ENCODE assay signal across 8 mouse cellular contexts in the genomic region with DNA sequence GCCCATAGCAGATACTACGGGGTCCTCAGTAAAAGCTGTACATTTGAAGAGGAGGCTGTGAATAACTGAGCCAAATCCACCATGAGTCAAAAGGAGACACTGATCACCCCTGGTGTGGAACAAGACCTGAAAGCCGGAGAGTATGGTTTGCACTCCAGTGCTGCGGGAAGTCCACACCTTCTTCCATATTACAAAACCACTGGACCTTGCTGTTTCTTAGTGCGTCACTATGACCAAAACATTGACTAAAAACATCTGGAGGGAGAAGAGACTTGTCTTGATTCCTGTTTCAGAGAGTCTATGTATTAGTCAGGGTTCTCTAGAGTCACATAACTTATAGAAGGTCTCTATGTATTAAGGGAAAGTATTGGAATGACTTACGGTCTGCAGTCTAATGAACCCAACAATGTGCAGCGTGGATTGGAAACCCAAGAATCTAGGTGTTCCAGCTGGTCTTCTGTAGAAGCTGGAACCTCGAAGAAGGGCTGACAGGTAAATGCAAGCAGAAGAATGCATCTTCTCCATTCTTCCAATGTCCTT. TPM values are rescaled to one million over a fixed set of nuclear protein-coding genes. Genes with fewer than 3 reads are reported as not detected.
DNase-seq lines count a peak whose midpoint lies in the region; ATAC-seq and TF ChIP-seq lines count a peak whose summit lies in the region.

Gpcpd1 (minus strand) TSS at position 490 of the 540 bp plus-strand sequence.

- no peak within 1 kb of the TSS for H3K9ac ChIP-seq in forebrain, embryonic 12.5 days
- no peak within 1 kb of the TSS for H3K9ac ChIP-seq in limb, embryonic 15.5 days

- no peaks in the 10 kb centered on the region for H3K4me1 ChIP-seq in testis, adult 2 months (ENCODE audit: control insufficient read depth, insufficient read depth, low read length)
- peaks cover 3% of the 10 kb centered on the region; the same call in 1 of the 2 replicates for H3K4me1 ChIP-seq in forebrain, embryonic 12.5 days
- peaks cover 12% of the 10 kb centered on the region; the same call in 1 of the 2 replicates for H3K4me1 ChIP-seq in limb, embryonic 15.5 days

- H3K27ac ChIP-seq in testis, adult 2 months (ENCODE audit: control insufficient read depth, insufficient read depth, low read depth, low read length) = no peak within 1 kb of the TSS
- no peak within 1 kb of the TSS for H3K27ac ChIP-seq in forebrain, embryonic 12.5 days
- no peak within 1 kb of the TSS; the same call in 1 of the 2 replicates for H3K27ac ChIP-seq in limb, embryonic 15.5 days

- no peaks in the 10 kb centered on the region for H3K9me3 ChIP-seq in forebrain, embryonic 12.5 days
- H3K9me3 ChIP-seq in limb, embryonic 15.5 days = no peaks in the 10 kb centered on the region

- no peak within 1 kb of the TSS for H3K4me2 ChIP-seq in forebrain, embryonic 12.5 days
- H3K4me2 ChIP-seq in limb, embryonic 15.5 days = no peak within 1 kb of the TSS

- H3K4me3 ChIP-seq in testis, adult 2 months (ENCODE audit: control insufficient read depth, low read depth, low read length) = no peak within 1 kb of the TSS
- no peak within 1 kb of the TSS for H3K4me3 ChIP-seq in forebrain, embryonic 12.5 days (replicated peaks)
- H3K4me3 ChIP-seq in limb, embryonic 15.5 days = no peak within 1 kb of the TSS

- no peak for TF ChIP-seq CTCF in testis, adult 2 months (IDR thresholded peaks at IDR 0.05; ENCODE audit: control insufficient read depth, insufficient read depth, insufficient replicate concordance, low read depth, low read length)

- no peak for DNase-seq in testis, postnatal 14 days (ENCODE audit: low spot score)
- DNase-seq in heart, postnatal 4 days = no peak
- no peak for DNase-seq in right cerebral cortex, adult 2 months (ENCODE audit: low spot score in 2 of 2)
- DNase-seq in kidney, postnatal 36 days = no peak

- WGBS in forebrain, embryonic 12.5 days = 91% methylated on average over 7 of the region's 7 CpGs
- 95% methylated on average over 7 of the region's 7 CpGs for WGBS in limb, embryonic 15.5 days

- no peak for TF ChIP-seq POLR2A in testis, adult 2 months (IDR thresholded peaks at IDR 0.05; ENCODE audit: control insufficient read depth, low read depth, low read length)

- H3K27me3 ChIP-seq in testis, adult 2 months (ENCODE audit: control insufficient read depth, insufficient read depth, low read length) = no peaks in the 10 kb centered on the region
- no peaks in the 10 kb centered on the region for H3K27me3 ChIP-seq in forebrain, embryonic 12.5 days
- no peaks in the 10 kb centered on the region for H3K27me3 ChIP-seq in limb, embryonic 15.5 days

- no peaks in the 10 kb centered on the region for H3K36me3 ChIP-seq in testis, adult 2 months (ENCODE audit: control insufficient read depth, insufficient read depth, low read length)
- no peaks in the 10 kb centered on the region for H3K36me3 ChIP-seq in forebrain, embryonic 12.5 days (replicated peaks)
- H3K36me3 ChIP-seq in limb, embryonic 15.5 days = no peaks in the 10 kb centered on the region

- ATAC-seq in forebrain, embryonic 12.5 days (ENCODE audit: low FRiP score) = no peak
- ATAC-seq in limb, embryonic 15.5 days (ENCODE audit: insufficient number of reproducible peaks, low FRiP score, low TSS enrichment, low read depth) = no peak
- ATAC-seq in frontal cortex, adult (ENCODE audit: low TSS enrichment) = no peak

RNA-seq across cellular contexts. Expression of gene Gpcpd1, which starts in this region (rescaled TPM):
- 12.8 and 18.4 TPM in 2 replicates for polyA plus RNA-seq in testis, adult 2 months (2012; rRNA removed)
- polyA plus RNA-seq in forebrain, embryonic 12.5 days (2016; fragmentation: Nextera tagmentation; extraction: Ambion mirVana) = 58.4 and 59.3 TPM in 2 replicates
- total RNA-seq in heart, postnatal 4 days (2021) = 10 to 100 TPM; 62.0 to 71.1 TPM
- 44.3 and 48.7 TPM in 2 replicates for polyA plus RNA-seq in limb, embryonic 15.5 days (2015; fragmentation: Nextera tagmentation; extraction: Ambion mirVana)
